Mouse (Mus musculus): ENCODE results near the gene Ms4a18. TPM values are rescaled to one million over a fixed set of nuclear protein-coding genes. Genes with fewer than 3 reads are reported as not detected.
A peak's percentile ranks its signal among the peaks of the same experiment; 100 is the strongest.

Ms4a18 gene
- polyA plus RNA-seq, 1 experiment from 2014 or later: not detected

GRCm38 (mm10) chr19:10974238-10974865 is 43.5 kb downstream of the Ms4a18 start, which contains the start of gene Ms4a10:
Gene Ms4a10 (minus strand): TSS chr19:10974670.
- 75% methylated on average over 4 of the region's 4 CpGs for WGBS
- H3K36me3 ChIP-seq (replicated peaks; ENCODE audit: control insufficient read depth, insufficient read depth): no peaks in the 10 kb centered on the region
- H3K27ac ChIP-seq: no peak within 1 kb of the TSS
- no peaks in the 10 kb centered on the region for H3K9me3 ChIP-seq (ENCODE audit: control insufficient read depth, low read length)
- ATAC-seq (ENCODE audit: low FRiP score) (no peak), DNase-seq (ENCODE audit: low spot score) (no peak)
- no peaks in the 10 kb centered on the region for H3K4me1 ChIP-seq (replicated peaks; ENCODE audit: control insufficient read depth, insufficient read depth, low read length)
- no peak within 1 kb of the TSS for H3K9ac ChIP-seq
- no peak within 1 kb of the TSS for H3K4me3 ChIP-seq (replicated peaks; ENCODE audit: low read length)
- H3K27me3 ChIP-seq (ENCODE audit: control insufficient read depth, insufficient read depth, low read length): no peaks in the 10 kb centered on the region
- no peak within 1 kb of the TSS for H3K4me2 ChIP-seq (replicated peaks)

- Histone ChIP-seq H3K9me3 (ENCODE audit: control insufficient read depth, low read length) (no peaks in the 10 kb centered on the region), H3K27me3 (ENCODE audit: control insufficient read depth, insufficient read depth, low read length) (no peaks in the 10 kb centered on the region), H3K36me3 (replicated peaks; ENCODE audit: control insufficient read depth, insufficient read depth) (no peaks in the 10 kb centered on the region), H3K4me3 (replicated peaks; ENCODE audit: low read length) (no peak overlapping the region), H3K9ac (no peak overlapping the region), H3K27ac (no peak overlapping the region), H3K4me2 (replicated peaks) (no peak overlapping the region), H3K4me1 (replicated peaks; ENCODE audit: control insufficient read depth, insufficient read depth, low read length) (no peaks in the 10 kb centered on the region)
- ATAC-seq (ENCODE audit: low FRiP score): no peak
- 80% methylated on average over 2 of the region's 2 CpGs for WGBS
- DNase-seq (ENCODE audit: low spot score): no peak
These were observed 44.6 kb downstream of the Ms4a18 start for GRCm38 (mm10) chr19:10973187-10973586.

GRCm38 (mm10) chr19:10972660-10973059 is 45.2 kb downstream of the Ms4a18 start:
- 49% methylated on average over 3 of the region's 3 CpGs for WGBS
- Histone ChIP-seq H3K4me1 (replicated peaks; ENCODE audit: control insufficient read depth, insufficient read depth, low read length) (no peaks in the 10 kb centered on the region), H3K4me3 (replicated peaks; ENCODE audit: low read length) (no peak overlapping the region), H3K4me2 (replicated peaks) (no peak overlapping the region), H3K27me3 (ENCODE audit: control insufficient read depth, insufficient read depth, low read length) (no peaks in the 10 kb centered on the region), H3K9me3 (ENCODE audit: control insufficient read depth, low read length) (no peaks in the 10 kb centered on the region), H3K9ac (no peak overlapping the region), H3K36me3 (replicated peaks; ENCODE audit: control insufficient read depth, insufficient read depth) (no peaks in the 10 kb centered on the region), H3K27ac (no peak overlapping the region)
- ATAC-seq (ENCODE audit: low FRiP score) (no peak), DNase-seq (ENCODE audit: low spot score) (no peak)

GRCm38 (mm10) chr19:10970457-10970856 is 47.4 kb downstream of the Ms4a18 start:
- no peak overlapping the region for H3K4me2 ChIP-seq (replicated peaks)
- H3K27ac ChIP-seq: no peak overlapping the region
- 84% methylated on average over 3 of the region's 3 CpGs for WGBS
- H3K9ac ChIP-seq: no peak overlapping the region
- no peak for DNase-seq (ENCODE audit: low spot score)
- no peaks in the 10 kb centered on the region for H3K27me3 ChIP-seq (ENCODE audit: control insufficient read depth, insufficient read depth, low read length)
- no peaks in the 10 kb centered on the region for H3K36me3 ChIP-seq (replicated peaks; ENCODE audit: control insufficient read depth, insufficient read depth)
- no peak for ATAC-seq (ENCODE audit: low FRiP score)
- no peaks in the 10 kb centered on the region for H3K9me3 ChIP-seq (ENCODE audit: control insufficient read depth, low read length)
- no peaks in the 10 kb centered on the region for H3K4me1 ChIP-seq (replicated peaks; ENCODE audit: control insufficient read depth, insufficient read depth, low read length)
- H3K4me3 ChIP-seq (replicated peaks; ENCODE audit: low read length): no peak overlapping the region

GRCm38 (mm10) chr19:10968578-10968977 is 49.3 kb downstream of the Ms4a18 start:
- Histone ChIP-seq H3K27ac (no peak overlapping the region), H3K4me3 (replicated peaks; ENCODE audit: low read length) (no peak overlapping the region), H3K36me3 (replicated peaks; ENCODE audit: control insufficient read depth, insufficient read depth) (no peaks in the 10 kb centered on the region), H3K4me1 (replicated peaks; ENCODE audit: control insufficient read depth, insufficient read depth, low read length) (no peaks in the 10 kb centered on the region), H3K9ac (no peak overlapping the region), H3K9me3 (ENCODE audit: control insufficient read depth, low read length) (no peaks in the 10 kb centered on the region), H3K27me3 (ENCODE audit: control insufficient read depth, insufficient read depth, low read length) (no peaks in the 10 kb centered on the region), H3K4me2 (replicated peaks) (no peak overlapping the region)
- ATAC-seq (ENCODE audit: low FRiP score) (no peak), DNase-seq (ENCODE audit: low spot score) (no peak)
- whole genome bisulfite sequencing: 92% methylated on average over 7 of the region's 7 CpGs

GRCm38 (mm10) chr19:10965721-10966120 is 52.1 kb downstream of the Ms4a18 start:
- Histone ChIP-seq H3K27me3 (ENCODE audit: control insufficient read depth, insufficient read depth, low read length) (no peaks in the 10 kb centered on the region), H3K4me3 (replicated peaks; ENCODE audit: low read length) (no peak overlapping the region), H3K9me3 (ENCODE audit: control insufficient read depth, low read length) (no peaks in the 10 kb centered on the region), H3K36me3 (replicated peaks; ENCODE audit: control insufficient read depth, insufficient read depth) (no peaks in the 10 kb centered on the region), H3K4me1 (replicated peaks; ENCODE audit: control insufficient read depth, insufficient read depth, low read length) (no peaks in the 10 kb centered on the region), H3K4me2 (replicated peaks) (no peak overlapping the region), H3K27ac (no peak overlapping the region), H3K9ac (no peak overlapping the region)
- no peak for DNase-seq (ENCODE audit: low spot score)
- no peak for ATAC-seq (ENCODE audit: low FRiP score)
- WGBS: 91% methylated on average over 7 of the region's 7 CpGs

GRCm38 (mm10) chr19:10959978-10960346 is 57.9 kb downstream of the Ms4a18 start:
- Histone ChIP-seq H3K27ac (no peak overlapping the region), H3K4me1 (replicated peaks; ENCODE audit: control insufficient read depth, insufficient read depth, low read length) (0 out of 2 replicates have a peak, but pooled peaks cover 2% of the 10 kb centered on the region), H3K9ac (peak overlapping the region; percentile 26; the same call in 1 of the 2 replicates), H3K4me3 (replicated peaks; ENCODE audit: low read length) (no peak overlapping the region), H3K27me3 (ENCODE audit: control insufficient read depth, insufficient read depth, low read length) (no peaks in the 10 kb centered on the region), H3K36me3 (replicated peaks; ENCODE audit: control insufficient read depth, insufficient read depth) (no peaks in the 10 kb centered on the region), H3K4me2 (replicated peaks) (peak overlapping the region; percentile 28), H3K9me3 (ENCODE audit: control insufficient read depth, low read length) (no peaks in the 10 kb centered on the region)
- WGBS: 36% methylated on average over 12 of the region's 12 CpGs
- ATAC-seq (ENCODE audit: low FRiP score) (peak; percentile 9; the same call in 1 of the 2 replicates), DNase-seq (ENCODE audit: low spot score) (no peak)

- Histone ChIP-seq H3K4me1 (replicated peaks; ENCODE audit: control insufficient read depth, insufficient read depth, low read length) (0 out of 2 replicates have a peak, but pooled peaks cover 2% of the 10 kb centered on the region), H3K36me3 (replicated peaks; ENCODE audit: control insufficient read depth, insufficient read depth) (no peaks in the 10 kb centered on the region), H3K4me3 (replicated peaks; ENCODE audit: low read length) (no peak overlapping the region), H3K9me3 (ENCODE audit: control insufficient read depth, low read length) (no peaks in the 10 kb centered on the region), H3K27me3 (ENCODE audit: control insufficient read depth, insufficient read depth, low read length) (no peaks in the 10 kb centered on the region), H3K9ac (peak overlapping the region; percentile 26; the same call in 1 of the 2 replicates), H3K4me2 (replicated peaks) (peak overlapping the region; percentile 28), H3K27ac (no peak overlapping the region)
- DNase-seq (ENCODE audit: low spot score) (peak; percentile 90), ATAC-seq (ENCODE audit: low FRiP score) (peak; percentile 79; the same call in 1 of the 2 replicates)
- 35% methylated on average over 11 of the region's 11 CpGs for WGBS
These were observed 58.5 kb downstream of the Ms4a18 start for GRCm38 (mm10) chr19:10959085-10959977.
